Mouse (Mus musculus): ENCODE results near the gene Spag7.

The Spag7 gene

GRCm38 (mm10) chr11:70668771-70669505 is at the start of gene Spag7:
Gene Spag7, minus strand, starts transcription at chr11:70669416.
- peak; percentile 100 for DNase-seq (ENCODE audit: low read depth)

GRCm38 (mm10) chr11:70718481-70718880 is 49.3 kb upstream of the Spag7 start:
- no peak for DNase-seq (ENCODE audit: low read depth)

- peak; percentile 24 for DNase-seq (ENCODE audit: low read depth)
Measured at GRCm38 (mm10) chr11:70715832-70716231, 46.6 kb upstream of the Spag7 start.

- no peak for DNase-seq (ENCODE audit: low read depth)
Measured at GRCm38 (mm10) chr11:70713222-70713621, 44.0 kb upstream of the Spag7 start.

- DNase-seq (ENCODE audit: low read depth) = no peak
Measured at GRCm38 (mm10) chr11:70711026-70711425, 41.8 kb upstream of the Spag7 start.

GRCm38 (mm10) chr11:70706127-70706526 is 36.9 kb upstream of the Spag7 start:
- no peak for DNase-seq (ENCODE audit: low read depth)

- DNase-seq (ENCODE audit: low read depth) = no peak
Measured at GRCm38 (mm10) chr11:70702781-70703180, 33.6 kb upstream of the Spag7 start.

- DNase-seq (ENCODE audit: low read depth) = no peak
Measured at GRCm38 (mm10) chr11:70701984-70702733, 32.9 kb upstream of the Spag7 start.

GRCm38 (mm10) chr11:70701221-70701955 is 32.2 kb upstream of the Spag7 start:
- no peak for DNase-seq (ENCODE audit: low read depth)

GRCm38 (mm10) chr11:70700613-70701012 is 31.4 kb upstream of the Spag7 start:
- DNase-seq (ENCODE audit: low read depth) = no peak

GRCm38 (mm10) chr11:70699722-70700556 is 30.7 kb upstream of the Spag7 start, which contains the start of the genes Inca1 and Kif1c:
Gene Inca1, minus strand, starts transcription at chr11:70700155.
Gene Kif1c, plus strand, starts transcription at chr11:70700548.
- DNase-seq (ENCODE audit: low read depth) = peak; percentile 83

GRCm38 (mm10) chr11:70699051-70699450 is 29.8 kb upstream of the Spag7 start:
- no peak for DNase-seq (ENCODE audit: low read depth)

- no peak for DNase-seq (ENCODE audit: low read depth)
Measured at GRCm38 (mm10) chr11:70697376-70697775, 28.2 kb upstream of the Spag7 start.

- no peak for DNase-seq (ENCODE audit: low read depth)
Measured at GRCm38 (mm10) chr11:70693504-70693903, 24.3 kb upstream of the Spag7 start.

GRCm38 (mm10) chr11:70689578-70689977 is 20.4 kb upstream of the Spag7 start:
- no peak for DNase-seq (ENCODE audit: low read depth)

- no peak for DNase-seq (ENCODE audit: low read depth)
Measured at GRCm38 (mm10) chr11:70688372-70688771, 19.2 kb upstream of the Spag7 start.

GRCm38 (mm10) chr11:70687601-70688199 is 18.5 kb upstream of the Spag7 start, which contains the start of gene Camta2:
Gene Camta2, minus strand, starts transcription at chr11:70688105.
- DNase-seq (ENCODE audit: low read depth) = no peak

GRCm38 (mm10) chr11:70686901-70687566 is 17.8 kb upstream of the Spag7 start:
- DNase-seq (ENCODE audit: low read depth) = no peak

GRCm38 (mm10) chr11:70683640-70684039 is 14.4 kb upstream of the Spag7 start:
- DNase-seq (ENCODE audit: low read depth) = no peak

GRCm38 (mm10) chr11:70681897-70682581 is 12.8 kb upstream of the Spag7 start:
- no peak for DNase-seq (ENCODE audit: low read depth)
